16 mouse cellular contexts compared by ENCODE assay signal in genomic region chr1:52161151-52161550, GRCm38 (mm10).
"Had no signal": no experiment of that assay in that cellular context is flagged by ENCODE, and none has a peak within 500 bp of the region (broad histone marks: within the 10 kb centered on the region; RNA-seq: fewer than 3 reads in every experiment).

No protein-coding gene starts in this region.

- DNase-seq: kidney, adult 8-10 months; kidney, postnatal 25 days; left cerebral cortex, postnatal 4 days; lung, embryonic 14.5 days; lung, postnatal 10 days; lung, postnatal 4 days; midbrain, embryonic 14.5 days; right cerebral cortex, adult 18-20 months; right cerebral cortex, postnatal 4 days; spleen, adult 18-20 months; thymus, postnatal 4 days had no signal

- H3K9me3 ChIP-seq: limb, embryonic 15.5 days; liver, embryonic 12.5 days; midbrain, embryonic 10.5 days; neural tube, embryonic 15.5 days had no signal

- H3K4me2 ChIP-seq: limb, embryonic 15.5 days; liver, embryonic 12.5 days; lung, embryonic 14.5 days; neural tube, embryonic 15.5 days had no signal

- H3K9ac ChIP-seq: limb, embryonic 15.5 days; liver, embryonic 12.5 days; lung, embryonic 14.5 days; neural tube, embryonic 15.5 days had no signal

- H3K4me1 ChIP-seq: limb, embryonic 15.5 days; liver, embryonic 12.5 days; neural tube, embryonic 15.5 days had no signal

- ATAC-seq: liver, embryonic 12.5 days had no signal

- H3K27ac ChIP-seq: limb, embryonic 15.5 days; liver, embryonic 12.5 days; midbrain, embryonic 10.5 days; neural tube, embryonic 15.5 days had no signal

- H3K27me3 ChIP-seq: limb, embryonic 15.5 days; liver, embryonic 12.5 days; neural tube, embryonic 15.5 days had no signal

- H3K4me3 ChIP-seq: limb, embryonic 15.5 days; liver, embryonic 12.5 days; midbrain, embryonic 10.5 days; myocyte; neural tube, embryonic 15.5 days had no signal
